Mouse (Mus musculus) heart, adult 2 months (tissue): ENCODE results near the gene Tle6.

Source experiments
- CTCF ChIP-seq: fragments of 200-600 bp; IDR thresholded peaks from 2 replicates; pipeline ENCODE4 v1.8.1; 2022; ENCODE audit warnings: antibody characterized with exemption, mild to moderate bottlenecking, moderate library complexity
- EP300 ChIP-seq: fragments of 200-500 bp; IDR thresholded peaks from 2 replicates; pipeline ENCODE4 v1.6.1; 2011; ENCODE audit warnings: low read depth, low read length, control low read depth; ENCODE audit not compliant: insufficient read depth
- POLR2A ChIP-seq: fragments of 200-500 bp; IDR thresholded peaks from 2 replicates; pipeline ENCODE4 v1.6.1; 2011; ENCODE audit warnings: mild to moderate bottlenecking, low read depth, low read length, control low read depth; ENCODE audit not compliant: insufficient read depth

- TF ChIP-seq CTCF (no peak), POLR2A (no peak), EP300 (no peak)
These were observed 42.0 kb upstream of the Tle6 start for GRCm38 (mm10) chr10:81642648-81643448.
